Mouse (Mus musculus) neural tube, embryonic 13.5 days (tissue): Measurements from ENCODE around the gene Cald1. TPM values are rescaled to one million over a fixed set of nuclear protein-coding genes. Genes with fewer than 3 reads are reported as not detected.

ENCODE experiments used
- ATAC-seq: fragments of 200-750 bp; cut with Nextera tagmentation; 2 replicates; pipeline ENCODE4 v1.8.0; 2017; ENCODE audit warnings: low read depth, mild to moderate bottlenecking, moderate TSS enrichment, moderate library complexity
- H3K27ac ChIP-seq: fragments of 300-500 bp; sonication (generic); replicated peaks from 2 replicates; pipeline ENCODE4 v1.5.1; 2015; ENCODE audit warnings: moderate library complexity, mild to moderate bottlenecking, inconsistent platforms
- H3K27me3 ChIP-seq: fragments of 300-500 bp; sonication (generic); 2 replicates; pipeline ENCODE4 v1.6.1; 2015; ENCODE audit warnings: mild to moderate bottlenecking, inconsistent platforms
- H3K36me3 ChIP-seq: fragments of 300-500 bp; sonication (generic); 2 replicates; pipeline ENCODE4 v1.6.1; 2015; ENCODE audit warnings: mild to moderate bottlenecking, inconsistent platforms
- H3K4me1 ChIP-seq: fragments of 300-500 bp; sonication (generic); replicated peaks from 2 replicates; pipeline ENCODE4 v1.6.1; 2015; ENCODE audit warnings: inconsistent platforms
- H3K4me2 ChIP-seq: fragments of 300-500 bp; sonication (generic); 2 replicates; pipeline ENCODE4 v1.6.1; 2015; ENCODE audit warnings: inconsistent platforms, mild to moderate bottlenecking, moderate library complexity
- H3K4me3 ChIP-seq: fragments of 300-500 bp; sonication (generic); 2 replicates; pipeline ENCODE4 v1.5.1; 2015; ENCODE audit warnings: mild to moderate bottlenecking, inconsistent platforms
- H3K9ac ChIP-seq: fragments of 300-500 bp; sonication (generic); 2 replicates; pipeline ENCODE4 v1.6.1; 2015; ENCODE audit warnings: moderate library complexity, mild to moderate bottlenecking, inconsistent platforms
- H3K9me3 ChIP-seq: fragments of 300-500 bp; sonication (generic); 2 replicates; pipeline ENCODE4 v1.6.1; 2016; ENCODE audit warnings: inconsistent platforms
- WGBS: fragments of 180-500 bp; shearing (Covaris S2); methylation state at CpG from one replicate; pipeline ENCODE4 v1.1.7; 2015; 5-methylcytosine and 5-hydroxymethylcytosine counted together
- polyA plus RNA-seq: library from polyadenylated mRNA; unstranded; fragments of >200 nt; fragmentation: Nextera tagmentation; extraction: Ambion mirVana; gene quantifications from 2 replicates; pipeline ENCODE4 v1.2.1, GENCODE M21; 2015

Cald1 gene
- polyA plus RNA-seq, 1 experiment from 2014 or later = 92.0 TPM

- H3K9me3 ChIP-seq = no peaks in the 10 kb centered on the region
- H3K4me2 ChIP-seq = no peak overlapping the region
These were observed 114.9 kb downstream of the Cald1 start for GRCm38 (mm10) chr6:34713169-34713568.

GRCm38 (mm10) chr6:34713777-34714176 lies 115.5 kb downstream of the Cald1 start:
- H3K4me2 ChIP-seq = no peak overlapping the region
- H3K9me3 ChIP-seq = no peaks in the 10 kb centered on the region
- no peak overlapping the region for H3K9ac ChIP-seq
- 93% methylated on average over 8 of the region's 8 CpGs for WGBS
- H3K27me3 ChIP-seq = no peaks in the 10 kb centered on the region
- no peak overlapping the region for H3K4me3 ChIP-seq
- ATAC-seq = no peak
- H3K4me1 ChIP-seq = peaks cover 29% of the 10 kb centered on the region
- no peaks in the 10 kb centered on the region for H3K36me3 ChIP-seq
- no peak overlapping the region for H3K27ac ChIP-seq

More at GRCm38 (mm10) chr6:34713169-34713568, 114.9 kb downstream of the Cald1 start:
- Histone ChIP-seq H3K36me3 (no peaks in the 10 kb centered on the region), H3K4me1 (peaks cover 36% of the 10 kb centered on the region), H3K27me3 (no peaks in the 10 kb centered on the region), H3K9ac (no peak overlapping the region), H3K27ac (no peak overlapping the region), H3K4me3 (no peak overlapping the region)
- 89% methylated on average over 3 of the region's 4 CpGs for WGBS
- ATAC-seq = no peak

GRCm38 (mm10) chr6:34714612-34715011 lies 116.3 kb downstream of the Cald1 start:
- Histone ChIP-seq H3K4me2 (no peak overlapping the region), H3K27me3 (no peaks in the 10 kb centered on the region), H3K27ac (no peak overlapping the region), H3K4me1 (peaks cover 22% of the 10 kb centered on the region), H3K4me3 (no peak overlapping the region), H3K36me3 (no peaks in the 10 kb centered on the region), H3K9ac (no peak overlapping the region), H3K9me3 (no peaks in the 10 kb centered on the region)
- 93% methylated on average over 4 of the region's 4 CpGs for WGBS
- no peak for ATAC-seq

GRCm38 (mm10) chr6:34716206-34716887 lies 118.0 kb downstream of the Cald1 start:
- Histone ChIP-seq H3K4me3 (no peak overlapping the region), H3K9ac (no peak overlapping the region), H3K36me3 (no peaks in the 10 kb centered on the region), H3K27ac (no peak overlapping the region), H3K27me3 (no peaks in the 10 kb centered on the region), H3K4me1 (peaks cover 5% of the 10 kb centered on the region), H3K4me2 (no peak overlapping the region), H3K9me3 (no peaks in the 10 kb centered on the region)
- ATAC-seq = no peak
- 88% methylated on average over 9 of the region's 9 CpGs for WGBS

- Histone ChIP-seq H3K36me3 (no peaks in the 10 kb centered on the region), H3K27ac (no peak overlapping the region), H3K4me2 (no peak overlapping the region), H3K27me3 (no peaks in the 10 kb centered on the region), H3K4me1 (no peaks in the 10 kb centered on the region; the same call in 1 of the 2 replicates), H3K4me3 (no peak overlapping the region), H3K9me3 (no peaks in the 10 kb centered on the region), H3K9ac (no peak overlapping the region)
- no peak for ATAC-seq
- 33% methylated on average over 3 of the region's 3 CpGs for WGBS
These were observed 118.8 kb downstream of the Cald1 start for GRCm38 (mm10) chr6:34716888-34717635.

GRCm38 (mm10) chr6:34717651-34718050 lies 119.4 kb downstream of the Cald1 start:
- Histone ChIP-seq H3K27me3 (no peaks in the 10 kb centered on the region), H3K4me2 (no peak overlapping the region), H3K9ac (no peak overlapping the region), H3K27ac (no peak overlapping the region), H3K9me3 (no peaks in the 10 kb centered on the region), H3K4me3 (no peak overlapping the region), H3K4me1 (no peaks in the 10 kb centered on the region; the same call in 1 of the 2 replicates), H3K36me3 (no peaks in the 10 kb centered on the region)
- no peak for ATAC-seq
- 85% methylated on average over 4 of the region's 4 CpGs for WGBS

GRCm38 (mm10) chr6:34719141-34719680 lies 120.9 kb downstream of the Cald1 start:
- WGBS = 66% methylated on average over 6 of the region's 6 CpGs
- ATAC-seq = no peak
- no peaks in the 10 kb centered on the region for H3K27me3 ChIP-seq

GRCm38 (mm10) chr6:34720447-34720846 lies 122.1 kb downstream of the Cald1 start:
- H3K4me2 ChIP-seq = no peak overlapping the region
- no peaks in the 10 kb centered on the region for H3K36me3 ChIP-seq
- no peak overlapping the region for H3K4me3 ChIP-seq
- no peaks in the 10 kb centered on the region for H3K9me3 ChIP-seq
- H3K27me3 ChIP-seq = no peaks in the 10 kb centered on the region
- H3K4me1 ChIP-seq = no peaks in the 10 kb centered on the region
- no peak overlapping the region for H3K27ac ChIP-seq
- no peak overlapping the region for H3K9ac ChIP-seq
- 79% methylated on average over 4 of the region's 4 CpGs for WGBS
- ATAC-seq = no peak

More at GRCm38 (mm10) chr6:34719141-34719680, 120.9 kb downstream of the Cald1 start:
- H3K27ac ChIP-seq = no peak overlapping the region
- no peaks in the 10 kb centered on the region for H3K4me1 ChIP-seq
- no peaks in the 10 kb centered on the region for H3K36me3 ChIP-seq
- H3K9me3 ChIP-seq = no peaks in the 10 kb centered on the region
- H3K4me2 ChIP-seq = no peak overlapping the region
- no peak overlapping the region for H3K9ac ChIP-seq
- H3K4me3 ChIP-seq = no peak overlapping the region

GRCm38 (mm10) chr6:34721740-34722139 lies 123.4 kb downstream of the Cald1 start:
- Histone ChIP-seq H3K9me3 (no peaks in the 10 kb centered on the region), H3K27ac (no peak overlapping the region)

GRCm38 (mm10) chr6:34722660-34723059 lies 124.4 kb downstream of the Cald1 start:
- Histone ChIP-seq H3K27me3 (no peaks in the 10 kb centered on the region), H3K36me3 (no peaks in the 10 kb centered on the region), H3K9ac (no peak overlapping the region), H3K9me3 (no peaks in the 10 kb centered on the region), H3K27ac (no peak overlapping the region), H3K4me1 (0 out of 2 replicates have a peak, but pooled peaks cover 9% of the 10 kb centered on the region), H3K4me2 (no peak overlapping the region), H3K4me3 (no peak overlapping the region)
- ATAC-seq = no peak
- WGBS = 86% methylated on average over 7 of the region's 7 CpGs

More at GRCm38 (mm10) chr6:34721740-34722139, 123.4 kb downstream of the Cald1 start:
- WGBS = 85% methylated on average over 6 of the region's 6 CpGs
- Histone ChIP-seq H3K4me2 (no peak overlapping the region), H3K27me3 (no peaks in the 10 kb centered on the region), H3K4me3 (no peak overlapping the region), H3K4me1 (0 out of 2 replicates have a peak, but pooled peaks cover 4% of the 10 kb centered on the region), H3K36me3 (no peaks in the 10 kb centered on the region), H3K9ac (no peak overlapping the region)
- ATAC-seq = no peak

- Histone ChIP-seq H3K4me3 (no peak overlapping the region), H3K36me3 (no peaks in the 10 kb centered on the region), H3K27ac (no peak overlapping the region), H3K4me1 (0 out of 2 replicates have a peak, but pooled peaks cover 9% of the 10 kb centered on the region), H3K9ac (no peak overlapping the region), H3K27me3 (no peaks in the 10 kb centered on the region), H3K9me3 (no peaks in the 10 kb centered on the region), H3K4me2 (no peak overlapping the region)
- ATAC-seq = no peak
- 92% methylated on average over 10 of the region's 10 CpGs for WGBS
These were observed 125.1 kb downstream of the Cald1 start for GRCm38 (mm10) chr6:34723250-34723904.

- H3K4me1 ChIP-seq = 0 out of 2 replicates have a peak, but pooled peaks cover 24% of the 10 kb centered on the region
- H3K9me3 ChIP-seq = no peaks in the 10 kb centered on the region
- no peak overlapping the region for H3K4me3 ChIP-seq
- no peaks in the 10 kb centered on the region for H3K36me3 ChIP-seq
- ATAC-seq = no peak
- H3K27me3 ChIP-seq = no peaks in the 10 kb centered on the region
- H3K27ac ChIP-seq = no peak overlapping the region
- H3K4me2 ChIP-seq = no peak overlapping the region
- WGBS = 84% methylated on average over 1 of the region's 1 CpGs
- no peak overlapping the region for H3K9ac ChIP-seq
These were observed 127.4 kb downstream of the Cald1 start for GRCm38 (mm10) chr6:34725660-34726059.
